Mouse (Mus musculus) stomach, embryonic 15.5 days (tissue): ENCODE results near the gene Zfp511. TPM values are rescaled to one million over a fixed set of nuclear protein-coding genes. Genes with fewer than 3 reads are reported as not detected.
A peak's percentile ranks its signal among the peaks of the same experiment; 100 is the strongest.

Source experiments
- ATAC-seq: fragments of 200-750 bp; cut with Nextera tagmentation; 2 replicates; pipeline ENCODE4 v1.8.0; 2017; ENCODE audit warnings: low read depth, moderate number of reproducible peaks, moderate TSS enrichment; ENCODE audit not compliant: insufficient read depth, low FRiP score
- H3K27ac ChIP-seq: fragments of 300-500 bp; sonication (generic); 2 replicates; pipeline ENCODE4 v1.5.1; 2015; ENCODE audit warnings: mild to moderate bottlenecking, inconsistent platforms
- H3K27me3 ChIP-seq: fragments of 300-500 bp; sonication (generic); replicated peaks from 2 replicates; pipeline ENCODE4 v1.6.1; 2015; ENCODE audit warnings: inconsistent platforms
- H3K36me3 ChIP-seq: fragments of 300-500 bp; sonication (generic); 2 replicates; pipeline ENCODE4 v1.6.1; 2015; ENCODE audit warnings: inconsistent platforms
- H3K4me1 ChIP-seq: fragments of 300-500 bp; sonication (generic); 2 replicates; pipeline ENCODE4 v1.6.1; 2015; ENCODE audit warnings: inconsistent platforms
- H3K4me2 ChIP-seq: fragments of 300-500 bp; sonication (generic); 2 replicates; pipeline ENCODE4 v1.6.1; 2015; ENCODE audit warnings: mild to moderate bottlenecking, inconsistent platforms
- H3K4me3 ChIP-seq: fragments of 300-500 bp; sonication (generic); replicated peaks from 2 replicates; pipeline ENCODE4 v1.5.1; 2015; ENCODE audit warnings: inconsistent platforms
- H3K9ac ChIP-seq: fragments of 300-500 bp; sonication (generic); 2 replicates; pipeline ENCODE4 v1.6.1; 2015; ENCODE audit warnings: inconsistent platforms
- H3K9me3 ChIP-seq: fragments of 300-500 bp; sonication (generic); 2 replicates; pipeline ENCODE4 v1.6.1; 2016; ENCODE audit warnings: inconsistent platforms
- WGBS: fragments of 180-500 bp; shearing (Covaris S2); methylation state at CpG from one replicate; pipeline ENCODE4 v1.1.7; 2015; 5-methylcytosine and 5-hydroxymethylcytosine counted together
- polyA plus RNA-seq: library from polyadenylated mRNA; unstranded; fragments of >200 nt; fragmentation: Nextera tagmentation; extraction: Ambion mirVana; gene quantifications from 2 replicates; pipeline ENCODE4 v1.2.1, GENCODE M21; 2015

Gene Zfp511
- polyA plus RNA-seq, result 34.8 and 35.7 TPM in 2 replicates

DNA sequence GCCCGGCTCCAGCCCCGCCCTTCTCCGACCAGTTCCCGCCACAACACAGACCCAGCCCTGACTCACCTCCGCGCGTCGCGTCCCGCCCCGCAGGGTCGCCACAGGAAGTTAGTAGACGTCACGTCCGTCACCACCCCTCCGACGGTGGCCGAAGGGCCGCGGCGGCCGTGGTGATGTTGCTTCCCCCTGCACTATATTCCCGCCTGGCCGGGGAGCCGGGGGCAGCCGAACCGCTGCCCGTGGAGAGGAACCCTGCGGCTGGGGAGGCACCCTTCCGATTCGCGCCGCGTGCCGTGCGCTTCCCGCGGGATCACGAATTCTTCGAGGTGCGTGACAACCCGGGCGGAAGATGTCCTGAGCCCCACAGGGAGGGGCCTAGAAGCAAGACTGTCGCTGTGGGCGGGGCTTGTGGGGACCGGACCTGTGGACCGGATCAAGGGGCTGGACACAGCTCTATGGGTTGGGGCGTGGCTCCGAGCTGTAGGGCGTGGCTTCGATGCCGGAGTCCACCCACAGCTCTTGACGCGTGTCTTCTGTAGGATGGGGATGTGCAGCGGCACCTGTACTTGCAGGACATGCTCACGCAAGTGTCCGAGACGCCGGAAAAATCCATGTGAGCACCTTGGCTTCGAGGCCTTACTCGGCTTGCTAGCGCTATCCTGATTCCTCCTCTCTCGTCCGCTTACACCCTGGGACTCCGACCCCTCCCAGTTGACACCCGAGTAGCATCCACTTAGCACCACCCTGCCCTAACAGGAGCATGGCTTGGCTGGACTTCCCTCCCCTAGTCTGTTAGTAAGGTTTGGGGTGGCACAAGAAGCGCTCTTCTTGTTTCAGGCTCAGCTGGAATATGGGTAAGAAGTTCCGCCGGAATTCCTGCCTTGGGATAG, at the start of gene Zfp511, which contains the start of gene Tubgcp2:
TSS of gene Zfp511 (plus strand) at position 111 of the 890 bp plus-strand sequence.
TSS of gene Tubgcp2 (minus strand) at position 389 of the 890 bp plus-strand sequence.
- Histone ChIP-seq H3K9me3 (no peaks in the 10 kb centered on the region), H3K9ac (peak within 1 kb of the TSS; percentile 64), H3K36me3 (peaks cover 12% of the 10 kb centered on the region; the same call in 1 of the 2 replicates), H3K4me3 (peak within 1 kb of the TSS; percentile 73), H3K27ac (peak within 1 kb of the TSS; percentile 84), H3K4me1 (peaks cover 8% of the 10 kb centered on the region), H3K27me3 (no peaks in the 10 kb centered on the region), H3K4me2 (peak within 1 kb of the TSS; percentile 86)
- ATAC-seq, result peak; percentile 98
- WGBS, result under 1% methylated on average over 68 of the region's 69 CpGs

DNA sequence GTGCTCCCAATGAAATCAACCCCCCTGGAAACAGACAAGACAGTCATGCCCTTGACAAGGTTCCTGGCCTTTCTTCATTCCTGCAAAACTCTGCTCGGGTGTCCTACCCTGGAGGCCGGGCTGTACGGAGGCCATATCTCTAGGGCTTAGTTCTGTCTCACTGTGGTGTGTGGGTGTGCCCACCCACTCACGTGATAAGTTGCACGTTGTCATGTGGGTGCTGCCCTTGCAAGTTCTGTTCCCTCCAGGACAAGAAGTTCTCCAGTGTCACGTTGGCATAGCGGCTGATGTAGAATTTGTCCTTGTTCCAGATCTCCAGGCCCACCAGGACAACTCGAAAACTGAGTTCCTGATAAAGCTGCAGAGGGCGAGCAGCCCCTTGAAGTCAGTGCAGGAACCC, 47.9 kb upstream of the Zfp511 start:
- no peak overlapping the region for H3K27ac ChIP-seq
- WGBS, result 80% methylated on average over 9 of the region's 9 CpGs
- H3K4me3 ChIP-seq, result no peak overlapping the region
- no peaks in the 10 kb centered on the region for H3K27me3 ChIP-seq
- ATAC-seq, result no peak
- H3K4me1 ChIP-seq, result no peaks in the 10 kb centered on the region
- no peaks in the 10 kb centered on the region for H3K9me3 ChIP-seq
- no peak overlapping the region for H3K4me2 ChIP-seq
- H3K9ac ChIP-seq, result no peak overlapping the region
- H3K36me3 ChIP-seq, result no peaks in the 10 kb centered on the region

DNA sequence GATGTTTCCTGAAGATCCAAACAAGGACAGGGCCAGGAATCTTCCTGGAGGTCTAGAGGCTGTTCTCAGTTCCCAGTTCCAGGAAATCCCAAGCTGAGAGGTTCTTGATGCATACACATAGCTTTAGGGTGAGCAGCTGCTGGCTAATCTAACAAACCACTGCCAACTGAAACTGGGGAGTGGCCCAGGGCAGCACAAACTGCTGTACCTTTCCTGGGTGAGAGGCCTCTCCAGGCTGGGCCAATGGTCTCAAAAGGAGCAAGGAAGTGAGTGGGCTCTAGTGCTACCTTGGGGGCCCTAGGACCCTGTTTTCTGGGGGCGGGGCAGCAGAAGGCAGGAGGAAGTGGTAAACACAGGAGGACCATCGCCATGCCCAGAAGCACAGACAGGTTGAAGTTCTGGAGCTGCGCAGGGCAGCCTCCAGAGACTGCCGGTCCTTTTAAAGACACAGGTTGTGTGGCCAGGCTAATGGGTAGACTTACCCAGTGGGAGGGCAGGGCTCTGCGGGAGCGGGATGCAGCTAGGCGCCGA, 45.3 kb upstream of the Zfp511 start:
- Histone ChIP-seq H3K27ac (no peak overlapping the region), H3K4me1 (no peaks in the 10 kb centered on the region), H3K4me2 (no peak overlapping the region), H3K9ac (no peak overlapping the region), H3K4me3 (no peak overlapping the region), H3K9me3 (no peaks in the 10 kb centered on the region), H3K36me3 (no peaks in the 10 kb centered on the region), H3K27me3 (no peaks in the 10 kb centered on the region)
- 69% methylated on average over 8 of the region's 8 CpGs for WGBS
- no peak for ATAC-seq

DNA sequence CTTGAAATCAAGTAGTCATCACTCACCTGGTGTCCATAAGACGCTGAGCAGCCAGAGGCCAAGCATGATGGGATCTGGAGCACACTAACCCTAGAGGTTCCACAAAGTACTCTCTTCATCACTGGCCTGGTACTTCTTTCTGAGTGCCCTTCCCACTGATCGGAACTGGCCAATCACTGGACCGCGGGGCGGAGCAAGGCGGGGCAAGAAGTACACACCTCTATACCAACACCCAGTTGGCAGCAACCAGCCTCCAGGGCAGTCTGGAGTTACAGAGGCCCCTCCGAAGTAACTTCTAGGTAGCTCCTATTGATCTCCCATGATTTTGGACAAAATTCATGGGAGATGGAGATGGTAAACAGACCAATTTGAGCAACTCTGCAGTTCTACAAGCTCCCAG, 43.8 kb upstream of the Zfp511 start, which contains the start of gene Adam8:
TSS of gene Adam8 (minus strand) at position 157 of the 400 bp plus-strand sequence.
- H3K27me3 ChIP-seq, result no peaks in the 10 kb centered on the region
- H3K36me3 ChIP-seq, result peaks cover 5% of the 10 kb centered on the region
- whole genome bisulfite sequencing, result 21% methylated on average over 7 of the region's 7 CpGs
- H3K9me3 ChIP-seq, result no peaks in the 10 kb centered on the region
- no peak within 1 kb of the TSS for H3K9ac ChIP-seq
- H3K4me3 ChIP-seq, result no peak within 1 kb of the TSS
- H3K27ac ChIP-seq, result no peak within 1 kb of the TSS
- H3K4me1 ChIP-seq, result no peaks in the 10 kb centered on the region
- peak; percentile 77 for ATAC-seq
- no peak within 1 kb of the TSS for H3K4me2 ChIP-seq

DNA sequence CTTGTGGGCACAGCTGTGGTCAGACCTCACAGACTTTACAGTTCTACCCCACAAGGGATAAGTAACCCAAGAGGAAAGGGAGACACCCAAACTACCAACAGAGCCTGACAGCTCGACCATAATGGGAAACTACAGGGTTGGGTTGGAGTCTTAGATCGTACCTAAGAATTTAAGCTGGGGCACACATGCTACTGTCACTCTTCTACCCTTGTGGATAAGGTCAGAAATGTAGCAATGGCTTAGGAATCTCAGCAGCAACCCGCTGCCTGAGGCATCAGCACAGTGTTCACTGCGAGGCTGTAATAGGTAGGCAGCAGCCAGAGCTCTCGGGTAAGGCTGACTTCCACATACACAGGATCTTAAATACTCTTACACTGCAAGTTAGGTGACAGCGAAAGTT, 42.7 kb upstream of the Zfp511 start:
- Histone ChIP-seq H3K4me1 (no peaks in the 10 kb centered on the region), H3K4me3 (no peak overlapping the region), H3K9me3 (no peaks in the 10 kb centered on the region), H3K36me3 (peaks cover 17% of the 10 kb centered on the region), H3K27me3 (no peaks in the 10 kb centered on the region), H3K9ac (no peak overlapping the region), H3K27ac (no peak overlapping the region), H3K4me2 (no peak overlapping the region)
- WGBS, result 90% methylated on average over 6 of the region's 6 CpGs
- ATAC-seq, result no peak

DNA sequence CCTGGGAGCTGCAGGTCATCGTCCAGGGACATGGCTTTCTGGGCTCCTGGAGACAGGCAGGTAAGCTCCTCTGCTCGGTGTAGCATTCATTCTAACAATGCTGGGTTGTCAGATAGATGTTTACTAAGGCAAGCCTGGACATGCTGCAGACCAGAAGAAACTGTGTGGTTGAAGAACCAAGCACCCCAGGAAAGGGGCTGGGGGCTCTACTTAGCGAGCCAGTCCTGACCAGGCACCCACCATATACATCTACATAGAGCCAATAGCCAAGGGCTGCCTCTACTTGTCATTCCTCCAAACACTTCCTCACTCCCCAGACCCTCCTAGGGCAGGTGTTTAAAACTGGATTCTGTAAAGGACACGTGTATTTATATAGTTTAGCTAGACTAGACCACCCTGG, 42.0 kb upstream of the Zfp511 start:
- H3K27ac ChIP-seq, result no peak overlapping the region
- no peak overlapping the region for H3K4me2 ChIP-seq
- H3K4me1 ChIP-seq, result no peaks in the 10 kb centered on the region
- no peaks in the 10 kb centered on the region for H3K9me3 ChIP-seq
- WGBS, result 70% methylated on average over 4 of the region's 4 CpGs
- ATAC-seq, result no peak
- H3K36me3 ChIP-seq, result peaks cover 21% of the 10 kb centered on the region
- no peak overlapping the region for H3K9ac ChIP-seq
- H3K4me3 ChIP-seq, result no peak overlapping the region
- no peaks in the 10 kb centered on the region for H3K27me3 ChIP-seq

GRCm38 (mm10) chr7:139994676-139995075, 41.5 kb upstream of the Zfp511 start:
- Histone ChIP-seq H3K4me3 (no peak overlapping the region), H3K4me2 (no peak overlapping the region), H3K9ac (no peak overlapping the region), H3K4me1 (no peaks in the 10 kb centered on the region), H3K27ac (no peak overlapping the region), H3K9me3 (no peaks in the 10 kb centered on the region), H3K27me3 (no peaks in the 10 kb centered on the region), H3K36me3 (peaks cover 22% of the 10 kb centered on the region)
- WGBS, result 40% methylated on average over 3 of the region's 3 CpGs
- no peak for ATAC-seq

GRCm38 (mm10) chr7:139998691-139999350, 37.4 kb upstream of the Zfp511 start:
- no peak overlapping the region for H3K9ac ChIP-seq
- peaks cover 36% of the 10 kb centered on the region for H3K36me3 ChIP-seq
- 90% methylated on average over 13 of the region's 13 CpGs for WGBS
- no peak overlapping the region for H3K27ac ChIP-seq
- no peaks in the 10 kb centered on the region for H3K27me3 ChIP-seq
- H3K4me1 ChIP-seq, result no peaks in the 10 kb centered on the region
- no peaks in the 10 kb centered on the region for H3K9me3 ChIP-seq
- H3K4me3 ChIP-seq, result no peak overlapping the region
- no peak overlapping the region for H3K4me2 ChIP-seq
- ATAC-seq, result no peak

DNA sequence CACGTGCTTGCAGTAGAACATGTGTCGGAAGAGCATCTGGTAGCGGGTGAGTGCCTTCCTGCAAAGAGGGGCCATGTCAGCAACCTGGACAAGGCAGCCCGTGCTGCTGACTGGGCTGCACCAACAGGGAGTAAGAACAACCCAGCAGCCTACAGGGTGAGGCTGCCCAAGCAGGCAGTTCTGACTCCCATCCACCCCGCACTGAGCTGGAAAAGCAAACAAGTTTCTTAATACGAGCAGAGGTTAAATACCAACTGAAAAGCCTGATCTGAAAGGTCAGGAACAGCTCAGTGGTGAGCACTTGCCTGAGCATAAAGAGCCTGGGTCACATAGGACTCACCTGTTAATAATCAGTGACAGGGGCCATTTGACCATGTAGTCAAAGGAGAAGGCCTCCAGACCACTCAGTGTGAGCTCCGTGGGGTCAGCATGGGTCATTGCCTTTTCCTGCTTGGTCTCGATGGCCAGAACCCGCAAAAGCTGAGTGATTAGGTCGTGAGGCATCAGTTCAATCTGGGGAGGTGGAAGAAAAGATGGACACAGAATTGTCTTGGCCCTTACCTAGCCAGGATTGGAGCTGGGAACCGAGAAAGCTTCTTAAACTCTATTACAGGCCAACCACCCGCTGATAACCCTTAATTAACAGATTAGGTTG, 35.0 kb upstream of the Zfp511 start:
- WGBS, result 79% methylated on average over 12 of the region's 12 CpGs
- Histone ChIP-seq H3K9ac (no peak overlapping the region), H3K9me3 (no peaks in the 10 kb centered on the region), H3K4me3 (no peak overlapping the region), H3K4me2 (no peak overlapping the region), H3K36me3 (peaks cover 54% of the 10 kb centered on the region), H3K27me3 (no peaks in the 10 kb centered on the region), H3K4me1 (no peaks in the 10 kb centered on the region), H3K27ac (no peak overlapping the region)
- no peak for ATAC-seq

DNA sequence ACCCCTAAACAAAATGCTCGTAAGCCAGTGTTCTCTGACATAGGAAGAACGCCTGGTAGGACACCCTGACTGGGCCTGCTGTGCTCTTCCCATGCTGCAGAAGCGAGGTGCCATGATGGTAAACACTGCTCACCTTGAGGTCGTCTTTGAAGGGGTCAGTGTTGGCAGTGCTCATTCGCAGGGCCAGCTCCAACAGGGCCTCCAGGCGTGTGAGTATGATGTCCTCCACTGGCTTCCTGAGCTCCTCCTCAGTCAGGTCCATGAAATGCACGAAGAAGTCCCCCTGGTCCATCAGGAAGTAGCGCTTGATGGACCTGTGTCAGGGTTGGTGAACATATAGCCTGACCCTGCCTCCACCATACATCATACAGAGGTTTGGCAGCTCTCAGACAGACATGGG, 31.5 kb upstream of the Zfp511 start:
- Histone ChIP-seq H3K4me1 (no peaks in the 10 kb centered on the region), H3K27me3 (no peaks in the 10 kb centered on the region), H3K4me3 (no peak overlapping the region), H3K9ac (no peak overlapping the region), H3K9me3 (no peaks in the 10 kb centered on the region), H3K4me2 (no peak overlapping the region), H3K27ac (no peak overlapping the region), H3K36me3 (peaks cover 41% of the 10 kb centered on the region)
- WGBS, result 89% methylated on average over 8 of the region's 8 CpGs
- ATAC-seq, result no peak

GRCm38 (mm10) chr7:140006861-140007611, 29.2 kb upstream of the Zfp511 start:
- ATAC-seq, result no peak
- Histone ChIP-seq H3K9me3 (no peaks in the 10 kb centered on the region), H3K4me1 (no peaks in the 10 kb centered on the region), H3K36me3 (peaks cover 27% of the 10 kb centered on the region), H3K27me3 (no peaks in the 10 kb centered on the region), H3K4me3 (no peak overlapping the region), H3K9ac (no peak overlapping the region), H3K27ac (no peak overlapping the region), H3K4me2 (no peak overlapping the region)
- WGBS, result 91% methylated on average over 9 of the region's 9 CpGs
